Mouse (Mus musculus) urinary bladder, postnatal 0 days (tissue): ENCODE results near the gene Hirip3. TPM values are rescaled to one million over a fixed set of nuclear protein-coding genes. Genes with fewer than 3 reads are reported as not detected.

Experiments used
- polyA plus RNA-seq: library from polyadenylated mRNA; unstranded; fragments of >200 nt; fragmentation: Nextera tagmentation; extraction: Ambion mirVana; gene quantifications from 2 replicates; pipeline ENCODE4 v1.2.1, GENCODE M21; 2015

Gene Hirip3
- polyA plus RNA-seq, result 9.5 and 10.4 TPM in 2 replicates

GRCm38 (mm10) chr7:126861429-126862130, at the start of gene Hirip3:
Gene Hirip3 (plus strand): TSS chr7:126861972.

DNA sequence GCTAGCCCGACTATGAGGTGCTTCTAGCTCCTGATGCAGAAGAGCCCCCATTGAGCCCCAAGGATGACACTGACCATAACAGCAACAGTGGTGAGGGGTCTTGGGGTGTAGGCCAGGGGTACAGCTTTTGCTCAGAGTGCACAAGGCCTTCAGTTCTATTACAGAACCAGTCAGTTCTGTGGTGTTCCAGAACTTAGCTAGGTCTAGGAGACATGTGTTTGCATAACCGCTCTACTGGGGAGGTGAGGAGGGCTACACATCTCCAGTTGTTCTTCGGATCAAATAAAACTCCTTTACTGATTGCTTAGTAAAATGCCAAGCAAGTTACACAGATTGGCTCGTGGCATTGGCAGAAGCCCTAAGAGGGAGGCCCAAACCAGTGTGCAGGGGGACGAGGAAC, 30.2 kb upstream of the Hirip3 start, which contains the start of gene 4930451I11Rik:
4930451I11Rik (minus strand) TSS at position 101 of the 400 bp plus-strand sequence.

GRCm38 (mm10) chr7:126847116-126847420, 14.7 kb upstream of the Hirip3 start, which contains the start of gene Doc2a:
Gene Doc2a (plus strand): TSS chr7:126847416.

DNA sequence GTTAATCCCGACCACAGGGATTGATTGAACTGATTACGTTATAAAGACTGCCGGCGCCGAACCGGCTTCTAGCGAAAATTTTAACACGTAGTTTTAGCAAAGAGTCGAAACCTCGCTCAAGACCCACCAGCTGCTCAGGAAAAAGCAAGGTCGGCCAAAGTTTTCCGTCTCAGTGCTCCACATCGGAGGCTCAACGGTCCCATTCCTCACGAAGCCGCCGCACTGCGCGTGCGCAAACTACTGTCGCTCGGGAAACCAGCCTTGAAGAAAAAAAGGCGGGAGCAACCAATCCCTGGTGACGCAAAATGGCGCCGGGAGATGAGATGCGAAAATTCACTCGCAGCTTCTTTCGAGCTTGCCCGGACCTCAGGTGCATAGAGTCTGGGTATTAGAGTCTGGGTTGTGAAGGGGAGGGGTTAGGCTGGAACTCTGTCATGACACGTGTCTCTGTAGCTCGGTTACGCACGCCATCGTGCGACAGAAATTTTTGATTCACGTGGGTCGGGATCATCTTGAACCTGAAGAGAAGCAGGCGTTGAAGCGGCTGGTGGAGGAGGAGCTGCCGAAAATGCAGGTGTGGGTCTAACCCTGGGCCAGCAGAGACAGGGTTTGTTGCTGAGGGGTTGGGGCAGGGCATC, 494 bp downstream of the Hirip3 start, which contains the start of gene Ino80e:
Ino80e (minus strand) TSS at position 231 of the 638 bp plus-strand sequence.

DNA sequence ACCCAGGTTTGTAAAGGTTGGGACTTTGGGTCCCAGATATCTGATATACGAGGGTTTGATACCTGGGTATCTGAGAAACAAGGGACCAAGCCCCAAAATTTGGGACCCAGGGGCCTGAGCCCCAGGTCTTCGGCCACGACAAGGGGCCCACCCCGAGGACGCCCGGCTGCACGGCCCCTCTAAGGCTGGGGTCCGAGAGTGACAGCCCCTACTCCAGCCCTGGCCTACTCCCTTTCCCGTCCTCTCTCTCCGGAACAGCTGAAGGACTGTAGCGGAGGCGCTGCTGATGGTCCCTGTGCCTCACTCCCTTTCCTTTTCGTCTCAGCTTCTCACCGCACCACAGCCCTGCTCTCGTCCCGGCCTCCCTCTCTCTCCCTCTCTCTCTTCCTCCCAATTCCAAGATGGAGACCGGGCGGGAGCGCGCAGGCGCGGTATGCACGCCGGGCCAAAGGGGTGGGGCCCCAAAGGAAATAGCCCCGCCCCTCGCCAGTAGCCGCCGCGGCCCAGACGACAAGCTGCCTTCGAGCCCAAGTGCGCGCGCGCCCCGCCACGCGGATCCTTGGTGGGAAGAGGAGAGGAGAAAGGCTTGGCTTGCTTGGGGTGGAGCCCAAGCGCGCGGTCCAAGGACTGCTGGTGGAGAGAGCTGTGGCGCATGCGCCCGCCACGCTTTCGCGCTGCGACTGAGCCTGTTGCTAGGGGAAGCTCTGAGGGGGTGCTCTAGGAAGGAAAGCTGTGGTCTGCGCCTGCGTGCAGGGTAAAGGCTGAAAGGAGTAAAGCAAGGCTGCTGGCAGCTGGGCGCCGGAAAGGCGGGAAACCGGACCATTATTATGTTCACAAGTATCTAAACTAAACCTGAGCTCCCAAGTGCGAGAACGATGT, 22.8 kb downstream of the Hirip3 start, which contains the start of gene Taok2:
Taok2 (minus strand) TSS at position 418 of the 879 bp plus-strand sequence.

Other genes with a start within 250 kb of the Hirip3 start
- 62.7 and 73.5 TPM in 2 replicates for gene Nupr1, start 231.1 kb upstream of the Hirip3 start, polyA plus RNA-seq
- gene Sgf29, start 212.7 kb upstream of the Hirip3 start, polyA plus RNA-seq, result 24.1 and 28.7 TPM in 2 replicates
- 16.8 and 17.8 TPM in 2 replicates for gene Sult1a1, start 185.5 kb upstream of the Hirip3 start, polyA plus RNA-seq
- gene Bola2, start 166.6 kb upstream of the Hirip3 start, polyA plus RNA-seq, result 81.7 and 98.8 TPM in 2 replicates
- 4.7 and 5.1 TPM in 2 replicates for gene Slx1b, start 166.2 kb upstream of the Hirip3 start, polyA plus RNA-seq
- gene Coro1a, start 154.2 kb upstream of the Hirip3 start, polyA plus RNA-seq, result 15.1 and 33.5 TPM in 2 replicates
- gene Mapk3, start 102.4 kb upstream of the Hirip3 start, polyA plus RNA-seq, result 58.5 and 65.2 TPM in 2 replicates
- 7.6 and 8.7 TPM in 2 replicates for gene Gdpd3, start 95.6 kb upstream of the Hirip3 start, polyA plus RNA-seq
- gene Ypel3, start 85.0 kb upstream of the Hirip3 start, polyA plus RNA-seq, result 67.6 and 97.6 TPM in 2 replicates
- gene Tbx6, start 80.5 kb upstream of the Hirip3 start, polyA plus RNA-seq, result 0.12 and 0.15 TPM in 2 replicates
- 111 and 119 TPM in 2 replicates for gene Ppp4c, start 69.5 kb upstream of the Hirip3 start, polyA plus RNA-seq
- 0.17 and 0.30 TPM in 2 replicates for gene Fam57b, start 64.3 kb upstream of the Hirip3 start, polyA plus RNA-seq
- gene 4930451I11Rik, start 30.3 kb upstream of the Hirip3 start, polyA plus RNA-seq, result not detected in 2 replicates
- 0.08 TPM in 1 of 2 replicates, not detected in the other for gene Doc2a, start 14.6 kb upstream of the Hirip3 start, polyA plus RNA-seq
- 45.1 and 48.6 TPM in 2 replicates for gene Ino80e, start 405 bp downstream of the Hirip3 start, polyA plus RNA-seq
- 18.7 and 20.2 TPM in 2 replicates for gene Taok2, start 22.7 kb downstream of the Hirip3 start, polyA plus RNA-seq
- gene Tmem219, start 60.9 kb downstream of the Hirip3 start, polyA plus RNA-seq, result 34.6 and 38.2 TPM in 2 replicates
- gene Kctd13, start 66.9 kb downstream of the Hirip3 start, polyA plus RNA-seq, result 9.1 and 9.7 TPM in 2 replicates
- gene Asphd1, start 87.6 kb downstream of the Hirip3 start, polyA plus RNA-seq, result not detected in 2 replicates
- 0.19 and 0.22 TPM in 2 replicates for gene Sez6l2, start 88.6 kb downstream of the Hirip3 start, polyA plus RNA-seq
- gene Cdipt, start 113.9 kb downstream of the Hirip3 start, polyA plus RNA-seq, result 95.8 and 103 TPM in 2 replicates
- 1.7 and 1.9 TPM in 2 replicates for gene Cdiptos, start 114.1 kb downstream of the Hirip3 start, polyA plus RNA-seq
- gene Mvp, start 152.6 kb downstream of the Hirip3 start, polyA plus RNA-seq, result 34.3 and 38.8 TPM in 2 replicates
- gene Pagr1b, start 154.5 kb downstream of the Hirip3 start, polyA plus RNA-seq, result 0.49 TPM in 1 of 2 replicates, not detected in the other
- gene Pagr1a, start 155.4 kb downstream of the Hirip3 start, polyA plus RNA-seq, result 7.9 and 36.8 TPM in 2 replicates
- 5.0 and 26.8 TPM in 2 replicates for gene Gm42742, start 159.1 kb downstream of the Hirip3 start, polyA plus RNA-seq
- gene Prrt2, start 159.2 kb downstream of the Hirip3 start, polyA plus RNA-seq, result 2.7 and 3.0 TPM in 2 replicates
- gene Maz, start 165.1 kb downstream of the Hirip3 start, polyA plus RNA-seq, result 20.4 and 22.4 TPM in 2 replicates
- gene Kif22, start 180.5 kb downstream of the Hirip3 start, polyA plus RNA-seq, result 17.9 and 21.4 TPM in 2 replicates
- gene Zg16, start 225.4 kb downstream of the Hirip3 start, polyA plus RNA-seq, result not detected in 2 replicates
- 2.3 and 6.4 TPM in 2 replicates for gene AI467606, start 229.4 kb downstream of the Hirip3 start, polyA plus RNA-seq